Mouse (Mus musculus) heart, adult 18-20 months (tissue): ENCODE data around the gene Fastkd5. TPM values are rescaled to one million over a fixed set of nuclear protein-coding genes. Genes with fewer than 3 reads are reported as not detected.
"Not testable (repeated sequence)": the region's sequence is repeated elsewhere in the genome, so short reads cannot be mapped to it uniquely, and the experiment has no call there.

Experiments used
- DNase-seq, 2 experiments: peaks; one replicate each; pipeline ENCODE4 v3.0.0; 2021 to 2022; ENCODE audit warnings: mixed read lengths in 1 of 2
- long read RNA-seq, 2 experiments: library from polyadenylated mRNA; stranded (forward); transcript quantifications; one replicate each; pipeline ENCODE4 v2.0.0; 2021
- total RNA-seq, 2 experiments: library from RNA; stranded (reverse); gene quantifications; 2 replicates each; pipeline ENCODE4 v1.2.3; 2021

The Fastkd5 gene
- total RNA-seq, result 1 to 10 TPM; 7.7 to 7.9 TPM
- long read RNA-seq, experiment 1, partial matches to known transcripts, result 0 of 7 reads
- long read RNA-seq, experiment 1, other reads (novel, unspliced or antisense), result 6 of 7 reads
- long read RNA-seq, experiment 2, partial matches to known transcripts, result 0 of 2 reads
- long read RNA-seq, experiment 2, other reads (novel, unspliced or antisense), result 2 of 2 reads

GRCm38 (mm10) chr2:130629839-130630203 is at the start of gene Fastkd5, which contains the start of gene Ubox5:
Gene Fastkd5 (minus strand): TSS chr2:130630027.
Gene Ubox5 (minus strand): TSS chr2:130630038.
- DNase-seq, result peak; percentile 92 to 99

GRCm38 (mm10) chr2:130679154-130679553 is 49.3 kb upstream of the Fastkd5 start:
- no peak for DNase-seq

- no peak for DNase-seq
Observed at GRCm38 (mm10) chr2:130677211-130677610, 47.4 kb upstream of the Fastkd5 start.

GRCm38 (mm10) chr2:130667559-130667958 is 37.7 kb upstream of the Fastkd5 start, which contains the start of gene Itpa:
Gene Itpa (plus strand): TSS chr2:130667610.
- peak; percentile 88 to 92 for DNase-seq

- DNase-seq, result peak; percentile 94 to 95
Observed at GRCm38 (mm10) chr2:130664102-130664701, 34.4 kb upstream of the Fastkd5 start, which contains the start of gene Ddrgk1. Gene Ddrgk1 (minus strand): TSS chr2:130664659.

GRCm38 (mm10) chr2:130663342-130663741 is 33.5 kb upstream of the Fastkd5 start:
- DNase-seq, result no peak

- DNase-seq, result no peak
Observed at GRCm38 (mm10) chr2:130658530-130658929, 28.7 kb upstream of the Fastkd5 start.

- DNase-seq, result no peak
Observed at GRCm38 (mm10) chr2:130657541-130657940, 27.7 kb upstream of the Fastkd5 start.

- no peak for DNase-seq
Observed at GRCm38 (mm10) chr2:130656536-130656935, 26.7 kb upstream of the Fastkd5 start.

GRCm38 (mm10) chr2:130655660-130656339 is 26.0 kb upstream of the Fastkd5 start:
- DNase-seq, result no peak

GRCm38 (mm10) chr2:130653760-130654159 is 23.9 kb upstream of the Fastkd5 start:
- DNase-seq, result no peak

- DNase-seq, result no peak
Observed at GRCm38 (mm10) chr2:130653303-130653702, 23.5 kb upstream of the Fastkd5 start.

- DNase-seq, result not testable (repeated sequence)
Observed at GRCm38 (mm10) chr2:130649028-130649427, 19.2 kb upstream of the Fastkd5 start.

GRCm38 (mm10) chr2:130645198-130645597 is 15.4 kb upstream of the Fastkd5 start:
- no peak for DNase-seq

- DNase-seq, result peak; percentile 93 to 94
Observed at GRCm38 (mm10) chr2:130642684-130643369, 13.0 kb upstream of the Fastkd5 start, which contains the start of gene Lzts3. Gene Lzts3 (minus strand): TSS chr2:130642803.

GRCm38 (mm10) chr2:130642197-130642660 is 12.4 kb upstream of the Fastkd5 start:
- no peak for DNase-seq

- no peak for DNase-seq
Observed at GRCm38 (mm10) chr2:130641351-130642025, 11.7 kb upstream of the Fastkd5 start.

GRCm38 (mm10) chr2:130639276-130639675 is 9.4 kb upstream of the Fastkd5 start:
- DNase-seq, result no peak

- DNase-seq, result no peak
Observed at GRCm38 (mm10) chr2:130638101-130638611, 8.3 kb upstream of the Fastkd5 start.

- DNase-seq, result no peak
Observed at GRCm38 (mm10) chr2:130635847-130636246, 6.0 kb upstream of the Fastkd5 start.

GRCm38 (mm10) chr2:130634739-130635411 is 5.0 kb upstream of the Fastkd5 start:
- peak; percentile 21 to 25 for DNase-seq
